Mouse (Mus musculus): Measurements from ENCODE around the gene Sdhaf3.

Gene Sdhaf3

GRCm38 (mm10) chr6:7068782-7069181, 113.0 kb downstream of the Sdhaf3 start:
- DNase-seq (ENCODE audit: low spot score in 2 of 2) = no peak

GRCm38 (mm10) chr6:7069463-7069862, 113.7 kb downstream of the Sdhaf3 start:
- DNase-seq (ENCODE audit: low spot score in 2 of 2) = no peak

GRCm38 (mm10) chr6:7082054-7082453, 126.2 kb downstream of the Sdhaf3 start:
- DNase-seq (ENCODE audit: low spot score in 2 of 2) = no peak

- DNase-seq (ENCODE audit: low spot score in 2 of 2) = no peak
These were observed 126.9 kb downstream of the Sdhaf3 start for GRCm38 (mm10) chr6:7082467-7083259.

DNA sequence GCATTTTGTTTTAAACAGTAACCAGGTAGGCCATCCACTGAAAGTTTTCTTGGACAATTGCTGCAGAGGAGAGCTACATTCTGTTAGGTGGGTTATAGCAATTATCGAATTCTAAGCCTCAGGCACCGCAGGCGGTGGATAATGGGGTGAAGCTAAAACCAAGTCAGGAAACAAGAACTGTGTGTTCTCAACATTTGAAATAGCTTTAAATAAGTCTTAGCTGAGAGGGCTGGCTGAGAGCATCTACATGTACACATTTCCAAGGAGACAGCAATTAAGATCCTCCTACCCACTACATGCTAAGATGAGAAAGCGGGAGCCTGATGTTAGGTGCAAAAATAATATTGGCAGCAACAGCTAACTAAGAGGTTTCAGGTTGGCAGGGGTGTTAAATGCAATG, 127.9 kb downstream of the Sdhaf3 start:
- DNase-seq (ENCODE audit: low spot score in 2 of 2) = no peak

- DNase-seq (ENCODE audit: low spot score in 2 of 2) = no peak
These were observed 128.6 kb downstream of the Sdhaf3 start for GRCm38 (mm10) chr6:7084370-7084769.

GRCm38 (mm10) chr6:7085506-7085905, 129.7 kb downstream of the Sdhaf3 start:
- DNase-seq (ENCODE audit: low spot score in 2 of 2) = no peak

DNA sequence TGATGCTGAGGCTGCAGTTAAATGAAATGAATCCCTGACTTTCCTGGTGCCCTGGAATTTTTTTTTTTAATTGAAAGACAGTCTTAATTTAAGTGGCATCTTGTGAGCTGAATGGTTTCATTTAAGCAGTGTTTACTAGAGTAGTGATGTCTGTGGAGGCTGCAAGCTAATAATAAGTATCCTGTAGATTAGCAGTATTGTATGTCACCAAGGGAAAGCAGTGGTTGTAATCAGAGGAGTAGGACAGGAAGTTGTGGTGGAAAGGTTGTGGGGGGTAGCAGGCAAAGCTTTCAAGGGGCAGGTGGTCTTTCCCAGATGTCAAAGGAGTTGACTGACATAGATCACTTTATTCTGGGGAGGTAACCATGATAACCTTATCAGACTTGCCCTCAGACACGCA, 136.3 kb downstream of the Sdhaf3 start:
- DNase-seq (ENCODE audit: low spot score in 2 of 2) = no peak
